Mouse (Mus musculus) liver, postnatal 0 days (tissue): ENCODE data around the gene Parp3. TPM values are rescaled to one million over a fixed set of nuclear protein-coding genes. Genes with fewer than 3 reads are reported as not detected.
A peak's percentile ranks its signal among the peaks of the same experiment; 100 is the strongest.

ENCODE experiments used
- ATAC-seq: fragments of 200-750 bp; cut with Nextera tagmentation; 2 replicates; pipeline ENCODE4 v1.8.0; 2017; ENCODE audit warnings: mild to moderate bottlenecking, moderate library complexity
- DNase-seq: peaks from one replicate; pipeline ENCODE4 v3.0.0-alpha.2; 2016
- H3K27ac ChIP-seq: fragments of 300-500 bp; sonication (generic); 2 replicates; pipeline ENCODE4 v1.5.1; 2014; ENCODE audit warnings: antibody characterized with exemption, moderate library complexity, mild to moderate bottlenecking, low read depth
- H3K27me3 ChIP-seq: fragments of 300-500 bp; sonication (generic); 2 replicates; pipeline ENCODE4 v1.6.1; 2014; ENCODE audit warnings: low read length, control low read depth, mixed read lengths; ENCODE audit not compliant: insufficient read depth
- H3K36me3 ChIP-seq: fragments of 300-500 bp; sonication (generic); replicated peaks from 2 replicates; pipeline ENCODE4 v1.6.1; 2014; ENCODE audit warnings: mild to moderate bottlenecking, control low read depth, low read length, moderate library complexity, mixed read lengths; ENCODE audit not compliant: insufficient read depth
- H3K4me1 ChIP-seq: fragments of 300-500 bp; sonication (generic); 2 replicates; pipeline ENCODE4 v1.6.1; 2014; ENCODE audit warnings: antibody characterized with exemption, mild to moderate bottlenecking, control low read depth; ENCODE audit not compliant: insufficient read depth
- H3K4me2 ChIP-seq: fragments of 300-500 bp; sonication (generic); 2 replicates; pipeline ENCODE4 v1.6.1; 2014; ENCODE audit warnings: low read depth, mild to moderate bottlenecking, low read length, moderate library complexity, mixed read lengths
- H3K4me3 ChIP-seq: fragments of 300-500 bp; sonication (generic); 2 replicates; pipeline ENCODE4 v1.5.1; 2014; ENCODE audit warnings: low read depth, low read length
- H3K9ac ChIP-seq: fragments of 300-500 bp; sonication (generic); replicated peaks from 2 replicates; pipeline ENCODE4 v1.6.1; 2014; ENCODE audit warnings: mild to moderate bottlenecking, moderate library complexity
- H3K9me3 ChIP-seq: fragments of 300-500 bp; sonication (generic); 2 replicates; pipeline ENCODE4 v1.6.1; 2016; ENCODE audit warnings: mild to moderate bottlenecking, control low read depth, low read length, mixed read lengths
- CTCF ChIP-seq: sonication (generic); IDR thresholded peaks from 2 replicates; pipeline ENCODE4 v1.5.1; 2016; ENCODE audit warnings: antibody characterized with exemption, low read depth
- EP300 ChIP-seq: IDR thresholded peaks from 2 replicates; pipeline ENCODE4 v1.6.1; 2016; ENCODE audit warnings: antibody characterized with exemption, low read depth, mild to moderate bottlenecking
- WGBS: fragments of 180-500 bp; shearing (Covaris S2); extraction: QIAGEN DNeasy Blood & Tissue Kit; methylation state at CpG from one replicate; pipeline ENCODE4 v1.1.7; 2014; ENCODE audit not compliant: insufficient replicate concordance; 5-methylcytosine and 5-hydroxymethylcytosine counted together
- polyA plus RNA-seq: library from polyadenylated mRNA; unstranded; fragments of >200 nt; fragmentation: Nextera tagmentation; extraction: Ambion mirVana; gene quantifications from 2 replicates; pipeline ENCODE4 v1.2.1, GENCODE M21; 2015

The Parp3 gene
- polyA plus RNA-seq, 1 experiment from 2014 or later, result 1.6 TPM

GRCm38 (mm10) chr9:106472321-106472720, 4.4 kb downstream of the Parp3 start:
- H3K9ac ChIP-seq, result no peak overlapping the region
- H3K4me3 ChIP-seq, result no peak overlapping the region
- no peaks in the 10 kb centered on the region for H3K27me3 ChIP-seq
- H3K4me2 ChIP-seq, result no peak overlapping the region
- 69% methylated on average over 4 of the region's 4 CpGs for WGBS
- H3K27ac ChIP-seq, result peak overlapping the region; percentile 34
- H3K9me3 ChIP-seq, result no peaks in the 10 kb centered on the region
- peaks cover 10% of the 10 kb centered on the region for H3K4me1 ChIP-seq
- no peak for ATAC-seq
- TF ChIP-seq CTCF, result no peak
- no peak for TF ChIP-seq EP300
- DNase-seq, result no peak
- H3K36me3 ChIP-seq, result no peaks in the 10 kb centered on the region

- no peak overlapping the region for H3K9ac ChIP-seq
- H3K27me3 ChIP-seq, result no peaks in the 10 kb centered on the region
- no peaks in the 10 kb centered on the region for H3K36me3 ChIP-seq
- ATAC-seq, result no peak
- no peak overlapping the region for H3K4me3 ChIP-seq
- WGBS, result 63% methylated on average over 5 of the region's 5 CpGs
- peak overlapping the region; percentile 29; the same call in 1 of the 2 replicates for H3K4me2 ChIP-seq
- no peak for TF ChIP-seq CTCF
- TF ChIP-seq EP300, result no peak
- peak; percentile 46 for DNase-seq
- no peaks in the 10 kb centered on the region for H3K9me3 ChIP-seq
- H3K27ac ChIP-seq, result peak overlapping the region; percentile 34
- H3K4me1 ChIP-seq, result peaks cover 8% of the 10 kb centered on the region
These were observed 4.9 kb downstream of the Parp3 start for GRCm38 (mm10) chr9:106471892-106472291.

- 72% methylated on average over 14 of the region's 14 CpGs for WGBS
- TF ChIP-seq EP300 (no peak), CTCF (no peak)
- Histone ChIP-seq H3K36me3 (no peaks in the 10 kb centered on the region), H3K4me2 (peak overlapping the region; percentile 29; the same call in 1 of the 2 replicates), H3K27me3 (peaks cover 1% of the 10 kb centered on the region; the same call in 1 of the 2 replicates), H3K4me3 (no peak overlapping the region), H3K27ac (no peak overlapping the region), H3K9me3 (no peaks in the 10 kb centered on the region), H3K4me1 (peaks cover 5% of the 10 kb centered on the region), H3K9ac (no peak overlapping the region)
- no peak for ATAC-seq
- no peak for DNase-seq
These were observed 5.6 kb downstream of the Parp3 start for GRCm38 (mm10) chr9:106470991-106471750.

GRCm38 (mm10) chr9:106469776-106470175, 7.0 kb downstream of the Parp3 start:
- no peak for TF ChIP-seq CTCF
- no peak for TF ChIP-seq EP300
- no peaks in the 10 kb centered on the region for H3K36me3 ChIP-seq
- peaks cover 15% of the 10 kb centered on the region for H3K27me3 ChIP-seq
- WGBS, result 37% methylated on average over 9 of the region's 9 CpGs
- no peak overlapping the region for H3K4me2 ChIP-seq
- no peak for DNase-seq
- no peaks in the 10 kb centered on the region for H3K9me3 ChIP-seq
- no peak overlapping the region for H3K4me3 ChIP-seq
- no peak for ATAC-seq
- H3K9ac ChIP-seq, result no peak overlapping the region
- no peak overlapping the region for H3K27ac ChIP-seq
- 0 out of 2 replicates have a peak, but pooled peaks cover 7% of the 10 kb centered on the region for H3K4me1 ChIP-seq

GRCm38 (mm10) chr9:106469317-106469716, 7.4 kb downstream of the Parp3 start:
- Histone ChIP-seq H3K27ac (no peak overlapping the region), H3K9ac (no peak overlapping the region), H3K4me1 (0 out of 2 replicates have a peak, but pooled peaks cover 9% of the 10 kb centered on the region), H3K9me3 (no peaks in the 10 kb centered on the region), H3K36me3 (no peaks in the 10 kb centered on the region), H3K4me2 (no peak overlapping the region), H3K4me3 (no peak overlapping the region), H3K27me3 (peaks cover 20% of the 10 kb centered on the region)
- TF ChIP-seq CTCF, result peak; percentile 20; the same call in 1 of the 2 replicates
- no peak for TF ChIP-seq EP300
- WGBS, result 40% methylated on average over 6 of the region's 6 CpGs
- ATAC-seq, result no peak
- DNase-seq, result no peak

GRCm38 (mm10) chr9:106467746-106468145, 9.0 kb downstream of the Parp3 start:
- no peak overlapping the region for H3K4me3 ChIP-seq
- H3K4me2 ChIP-seq, result no peak overlapping the region
- H3K9ac ChIP-seq, result no peak overlapping the region
- H3K27me3 ChIP-seq, result peaks cover 24% of the 10 kb centered on the region
- no peak overlapping the region for H3K27ac ChIP-seq
- 0 out of 2 replicates have a peak, but pooled peaks cover 9% of the 10 kb centered on the region for H3K4me1 ChIP-seq
- TF ChIP-seq CTCF (no peak), EP300 (no peak)
- no peaks in the 10 kb centered on the region for H3K36me3 ChIP-seq
- ATAC-seq, result no peak
- no peak for DNase-seq
- no peaks in the 10 kb centered on the region for H3K9me3 ChIP-seq
- WGBS, result 80% methylated on average over 7 of the region's 7 CpGs
